Mouse (Mus musculus) inflammation-experienced regulatory T-cells, adult 16 weeks (primary cell): ENCODE measurements around the gene Pyy. TPM values are rescaled to one million over a fixed set of nuclear protein-coding genes. Genes with fewer than 3 reads are reported as not detected.

Experiments used
- polyA plus RNA-seq: library from polyadenylated mRNA; unstranded; fragments of 100-300 nt; shearing (Covaris generic); gene quantifications from one replicate; pipeline ENCODE4 v1.2.1, GENCODE M21; 2017

Gene Pyy
- not detected for polyA plus RNA-seq

DNA sequence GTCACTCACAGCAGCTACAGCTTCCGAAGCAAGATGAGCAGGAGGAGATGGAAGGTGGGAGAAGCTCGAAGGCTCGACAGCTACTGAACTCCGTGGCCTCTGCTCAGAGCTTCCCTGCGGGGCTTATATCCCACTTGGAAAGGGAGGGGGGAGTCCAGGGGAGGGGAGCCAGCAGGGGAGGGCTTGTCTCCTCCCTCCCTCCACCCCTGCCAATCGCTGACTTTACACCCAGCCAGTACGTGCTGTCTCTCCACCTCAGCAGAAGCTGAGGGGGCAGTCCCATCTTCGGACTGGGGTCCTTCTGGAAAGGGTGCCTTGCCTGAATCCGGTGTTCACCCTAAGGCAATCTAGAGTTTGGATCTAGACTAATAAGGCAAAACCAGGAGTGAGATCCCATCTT is at the start of gene Pyy:
Gene Pyy, minus strand, starts transcription at position 101 of the 400 bp plus-strand sequence.

DNA sequence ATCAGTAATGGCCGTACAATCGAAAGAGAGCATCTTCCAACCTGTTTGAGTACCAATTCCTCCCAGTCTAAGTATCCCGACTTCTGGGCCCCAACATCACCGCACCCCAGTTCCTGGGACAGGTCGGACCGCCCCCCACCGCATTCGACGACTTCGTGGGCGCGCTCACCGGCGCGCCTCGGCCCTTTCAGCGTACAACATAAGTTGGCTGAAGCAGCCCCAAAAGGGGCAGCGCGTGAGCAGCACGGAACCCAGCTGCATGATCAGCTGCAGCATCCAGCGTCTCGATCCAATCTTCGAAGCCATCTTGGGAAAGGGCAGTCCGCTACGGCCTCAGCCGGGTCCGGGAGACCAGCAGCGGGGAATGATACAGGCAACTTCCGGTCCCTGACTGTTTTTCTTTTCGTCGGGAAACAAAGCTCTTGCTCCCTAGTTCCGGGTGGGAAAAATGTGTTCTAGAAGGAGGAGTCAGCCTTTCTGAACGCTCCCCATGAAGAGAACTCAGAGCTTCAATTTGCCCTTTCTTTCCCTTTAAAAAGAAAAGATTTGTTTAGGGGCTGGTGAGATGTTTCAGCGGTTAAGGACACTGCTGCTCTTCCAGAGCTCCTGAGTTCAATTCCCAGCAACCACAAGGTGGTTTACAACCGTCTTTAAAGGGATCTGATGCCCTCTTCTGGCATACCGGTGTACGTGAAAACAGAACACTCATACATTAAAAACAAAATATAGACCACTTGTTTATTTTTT is 48.6 kb upstream of the Pyy start, which contains the start of gene Tmem101:
Gene Tmem101, minus strand, starts transcription at position 366 of the 747 bp plus-strand sequence.

DNA sequence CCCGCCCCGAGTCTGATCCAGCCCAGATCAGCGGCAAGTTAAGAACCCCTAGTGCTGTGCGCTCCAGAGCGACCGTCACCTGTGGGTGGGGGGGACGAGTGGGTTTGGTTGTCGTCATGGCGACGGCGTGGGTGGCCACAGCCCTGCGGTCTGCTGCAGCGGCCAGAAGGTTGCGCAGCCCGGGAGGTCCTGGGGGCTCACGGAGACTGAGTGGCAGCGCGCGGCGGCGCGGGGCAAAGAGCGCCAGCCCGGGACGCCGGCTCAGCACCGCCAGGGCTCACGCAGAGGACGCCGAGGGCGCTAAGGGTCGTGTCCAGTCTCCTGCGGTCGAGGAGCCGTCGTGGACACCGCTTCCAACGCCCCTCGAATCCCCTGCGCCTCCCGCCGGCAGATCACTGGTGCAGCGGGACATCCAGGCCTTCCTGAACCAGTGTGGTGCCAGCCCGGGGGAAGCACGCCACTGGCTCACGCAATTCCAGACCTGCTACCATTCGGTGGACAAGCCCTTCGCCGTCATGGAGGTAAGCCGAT is 37.9 kb upstream of the Pyy start, which contains the start of gene Nags:
Gene Nags, plus strand, starts transcription at position 43 of the 531 bp plus-strand sequence.

DNA sequence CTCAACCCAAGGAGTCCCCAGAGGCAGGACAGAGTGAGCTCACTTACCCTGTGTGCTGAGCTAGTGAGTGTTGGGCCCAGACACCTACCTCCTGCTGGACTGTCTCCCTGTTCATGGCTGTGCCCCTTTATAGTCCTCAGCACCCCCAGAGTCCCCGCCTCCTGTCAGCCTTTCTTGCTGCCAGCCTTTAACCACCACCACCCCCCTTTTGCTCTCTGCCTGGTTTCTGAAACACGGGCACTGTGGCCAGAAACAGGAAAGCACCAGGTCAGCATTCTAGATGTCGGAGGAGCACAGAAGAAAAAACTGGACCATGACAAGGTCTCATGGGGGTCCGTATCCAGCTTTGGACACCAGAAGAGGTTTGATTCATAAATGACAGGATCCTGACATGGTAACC is 6.4 kb downstream of the Pyy start, which contains the start of gene Ppy:
Gene Ppy, minus strand, starts transcription at position 101 of the 400 bp plus-strand sequence.

DNA sequence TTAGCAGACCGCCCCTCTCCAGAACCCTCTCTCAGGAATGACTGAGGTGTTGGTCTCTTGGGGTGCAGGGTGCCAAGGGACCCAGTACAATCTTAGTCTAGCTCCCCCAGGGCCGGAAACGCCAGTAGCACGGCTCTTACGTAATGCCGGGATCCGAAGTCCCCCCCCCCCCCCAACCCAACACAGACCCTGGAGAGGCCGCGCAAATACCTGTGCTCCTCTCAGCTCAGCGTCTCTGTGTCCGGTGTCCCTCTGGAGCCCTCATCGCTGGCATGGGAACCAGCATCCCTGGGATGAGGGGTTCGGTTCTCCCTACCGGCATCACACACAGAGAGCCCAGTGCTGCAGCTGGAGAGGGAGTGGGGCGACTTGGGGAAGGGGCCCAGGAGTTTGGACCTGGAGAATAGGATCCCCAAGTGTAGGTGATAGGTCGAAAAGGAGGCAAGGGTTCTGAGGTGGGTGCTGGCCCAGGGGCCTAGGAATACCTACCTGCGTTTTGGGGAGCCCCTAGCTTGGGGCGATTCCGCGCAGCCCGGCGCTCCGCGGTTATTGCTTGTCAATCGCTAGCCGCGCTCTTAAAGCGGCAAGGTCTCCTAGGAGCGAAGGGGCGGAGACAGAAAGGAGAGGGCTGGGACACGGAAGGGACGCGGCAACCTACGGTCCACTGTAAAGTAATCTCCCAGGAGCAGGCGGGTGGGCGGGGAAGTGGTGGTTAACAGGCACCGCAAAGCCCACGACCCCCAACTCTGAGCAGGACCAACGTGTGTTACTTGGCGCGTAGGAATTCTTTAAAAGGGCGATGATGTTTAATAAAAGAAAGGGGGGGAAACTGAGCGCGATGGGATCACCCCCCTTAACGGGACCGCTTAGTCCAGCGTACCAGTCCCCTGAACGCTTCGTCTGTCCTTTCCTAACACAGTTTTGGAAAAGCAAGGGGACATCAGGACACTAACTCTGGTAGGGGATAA is 19.4 kb downstream of the Pyy start, which contains the start of gene Mpp2:
Gene Mpp2, minus strand, starts transcription at position 585 of the 968 bp plus-strand sequence.

Other genes with a start within 250 kb of the Pyy start
- gene Meox1, start 213.5 kb downstream of the Pyy start, polyA plus RNA-seq, result not detected
- gene Sost, start 140.8 kb downstream of the Pyy start, polyA plus RNA-seq, result not detected
- gene Cfap97d1, start 123.6 kb downstream of the Pyy start, polyA plus RNA-seq, result not detected
- 0.60 TPM for gene Dusp3, start 120.8 kb downstream of the Pyy start, polyA plus RNA-seq
- not detected for gene Mpp3, start 79.4 kb downstream of the Pyy start, polyA plus RNA-seq
- not detected for gene Cd300lg, start 66.3 kb downstream of the Pyy start, polyA plus RNA-seq
- gene Mpp2, start 19.3 kb downstream of the Pyy start, polyA plus RNA-seq, result 6.2 TPM
- gene Ppy, start 6.5 kb downstream of the Pyy start, polyA plus RNA-seq, result not detected
- gene Nags, start 37.7 kb upstream of the Pyy start, polyA plus RNA-seq, result not detected
- gene Tmem101, start 48.6 kb upstream of the Pyy start, polyA plus RNA-seq, result 18.5 TPM
- gene Lsm12, start 77.5 kb upstream of the Pyy start, polyA plus RNA-seq, result 56.8 TPM
- 50.3 TPM for gene G6pc3, start 81.8 kb upstream of the Pyy start, polyA plus RNA-seq
- gene Hdac5, start 122.3 kb upstream of the Pyy start, polyA plus RNA-seq, result 20.1 TPM
- gene BC030867, start 141.1 kb upstream of the Pyy start, polyA plus RNA-seq, result 1.9 TPM
- not detected for gene Asb16, start 160.9 kb upstream of the Pyy start, polyA plus RNA-seq
- gene Tmub2, start 177.1 kb upstream of the Pyy start, polyA plus RNA-seq, result 69.7 TPM
- gene Atxn7l3, start 188.8 kb upstream of the Pyy start, polyA plus RNA-seq, result 8.1 TPM
- 112 TPM for gene Ubtf, start 211.9 kb upstream of the Pyy start, polyA plus RNA-seq